Mouse (Mus musculus) erythroblast, embryonic 14.5 days (primary cell): ENCODE measurements at regions not wholly inside any gene's neighbourhood (a gene's known extent, or its start where the extent isn't known, plus 50 kb on each side); places are given as distances from the start of the nearest gene placed in this dataset.

Experiments
- GATA1 ChIP-seq: IDR thresholded peaks from 2 replicates; pipeline ENCODE4 v1.6.1; 2012; ENCODE audit warnings: low read length, inconsistent platforms, mixed read lengths
- TAL1 ChIP-seq: IDR thresholded peaks from 3 replicates; pipeline ENCODE4 v1.6.1; 2012; ENCODE audit warnings: low read length, inconsistent platforms, mixed read lengths

DNA sequence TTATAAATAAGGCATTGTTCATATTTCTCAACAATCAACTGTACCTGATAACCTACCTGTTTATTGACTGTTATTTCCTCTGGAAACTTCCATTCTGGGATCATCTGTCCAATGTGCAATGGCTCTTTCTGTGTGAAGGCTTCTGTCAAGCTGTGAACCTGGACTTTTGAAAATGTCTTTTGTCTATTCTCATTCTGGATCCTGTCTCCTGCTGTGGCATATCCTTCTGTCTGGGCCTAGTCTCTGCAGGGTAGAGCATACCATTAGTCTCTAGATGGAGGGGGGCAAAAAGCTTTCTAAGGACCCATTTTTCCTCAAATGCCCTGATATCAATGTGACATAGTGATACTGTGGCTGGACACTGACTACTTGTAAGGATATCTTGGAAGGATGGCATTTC is 237.4 kb upstream of the Nrip1 start:
- TF ChIP-seq GATA1: no peak
- TF ChIP-seq TAL1: no peak
